Mouse (Mus musculus) megakaryocyte-erythroid progenitor cell, adult 5-6 weeks (primary cell): ENCODE data around the gene Gm10037. TPM values are rescaled to one million over a fixed set of nuclear protein-coding genes. Genes with fewer than 3 reads are reported as not detected.
"Not testable (repeated sequence)": the region's sequence is repeated elsewhere in the genome, so short reads cannot be mapped to it uniquely, and the experiment has no call there.

Experiments
- ATAC-seq: replicated peaks from 2 replicates; pipeline ENCODE4 v1.8.0; 2016; ENCODE audit warnings: mild to moderate bottlenecking, inconsistent platforms; ENCODE audit not compliant: severe bottlenecking, poor library complexity, low FRiP score, low TSS enrichment
- total RNA-seq, 2 experiments: library from RNA; stranded (forward) in 1 of 2; stranded (reverse) in 1 of 2; fragments of 200-1000, 215-1000 nt in 1 of 2; fragments of >200 nt in 1 of 2; fragmentation: Nextera tagmentation in 1 of 2; gene quantifications; 2 replicates each; pipeline ENCODE4 v1.2.3; 2014 to 2017

Gene Gm10037
- total RNA-seq, 2 experiments from 2014 or later = not detected

DNA sequence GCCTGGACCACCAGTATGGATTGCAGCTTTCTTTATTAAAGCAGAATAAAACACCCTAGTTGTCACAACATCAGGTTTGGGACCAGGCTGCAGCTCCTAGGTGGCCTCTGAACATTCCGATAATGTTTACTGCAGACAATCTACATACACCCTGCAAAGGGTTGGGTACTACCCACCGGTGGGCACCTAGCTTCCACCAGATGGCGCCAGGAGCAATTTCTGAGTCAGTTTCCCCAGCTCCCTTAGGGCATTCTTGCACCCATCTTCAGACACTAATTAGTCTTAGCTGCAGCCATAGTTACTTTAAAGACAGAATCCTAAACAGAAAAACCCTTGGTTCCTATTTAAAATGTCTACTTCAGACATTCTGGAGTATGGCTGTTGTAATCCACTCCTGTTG, 37.0 kb downstream of the Gm10037 start:
- no peak for ATAC-seq

DNA sequence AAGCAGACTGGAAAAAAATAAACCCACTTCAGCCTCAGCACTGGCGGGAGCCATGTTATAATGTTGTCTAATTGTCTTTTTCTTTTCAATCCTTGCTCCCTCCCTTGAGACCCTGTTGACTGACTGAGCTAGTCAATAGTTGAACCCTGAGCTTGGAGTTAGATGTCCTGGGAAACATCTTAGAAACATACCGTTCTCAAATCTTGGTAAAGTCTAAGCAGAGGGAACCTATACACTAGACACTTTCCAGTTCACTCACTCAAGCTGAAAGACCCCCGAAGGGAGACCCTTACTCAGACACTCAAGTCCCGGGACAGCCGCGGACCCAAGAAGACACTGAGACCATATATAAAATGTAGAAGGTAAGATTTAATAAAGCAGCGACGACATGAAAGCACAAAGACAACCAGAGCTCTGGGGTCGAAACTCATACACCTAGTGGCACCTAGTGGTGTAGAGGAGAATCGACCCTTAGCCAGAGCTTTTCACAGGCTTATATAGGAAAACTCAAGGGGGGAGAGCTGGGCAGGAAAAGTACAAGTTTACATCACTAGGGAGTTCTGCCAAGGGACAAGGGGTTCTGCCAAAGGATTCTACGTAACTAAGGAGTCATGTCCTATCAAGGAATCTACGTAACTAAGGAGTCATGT, 45.3 kb downstream of the Gm10037 start:
- ATAC-seq = not testable (repeated sequence)

DNA sequence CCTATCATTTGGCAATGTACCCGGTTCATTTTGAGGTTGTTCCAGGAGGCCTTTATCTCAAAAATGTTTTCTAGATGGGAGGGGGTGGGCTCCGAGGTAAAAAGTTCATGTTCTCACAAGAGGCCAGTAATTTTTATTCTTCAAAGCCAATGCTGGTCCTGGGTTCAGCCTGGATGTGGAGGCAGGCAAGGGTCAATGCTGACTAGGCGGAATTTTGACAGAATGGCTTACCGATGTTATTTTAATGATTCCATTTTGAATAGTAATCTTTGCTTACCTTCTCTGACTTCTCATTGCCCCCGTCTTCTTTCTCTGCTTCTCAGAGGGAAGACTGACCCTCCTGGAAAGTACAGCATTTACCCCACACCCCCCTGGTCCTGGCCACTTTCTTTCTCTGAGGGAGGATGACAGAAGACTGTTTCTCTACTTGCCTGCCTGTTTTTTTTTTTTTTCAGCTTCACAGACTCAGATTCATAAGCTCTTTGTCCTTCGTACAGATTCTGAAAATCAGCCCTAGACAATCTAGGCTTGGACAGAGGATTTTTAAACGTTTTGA, 45.9 kb downstream of the Gm10037 start:
- no peak for ATAC-seq

DNA sequence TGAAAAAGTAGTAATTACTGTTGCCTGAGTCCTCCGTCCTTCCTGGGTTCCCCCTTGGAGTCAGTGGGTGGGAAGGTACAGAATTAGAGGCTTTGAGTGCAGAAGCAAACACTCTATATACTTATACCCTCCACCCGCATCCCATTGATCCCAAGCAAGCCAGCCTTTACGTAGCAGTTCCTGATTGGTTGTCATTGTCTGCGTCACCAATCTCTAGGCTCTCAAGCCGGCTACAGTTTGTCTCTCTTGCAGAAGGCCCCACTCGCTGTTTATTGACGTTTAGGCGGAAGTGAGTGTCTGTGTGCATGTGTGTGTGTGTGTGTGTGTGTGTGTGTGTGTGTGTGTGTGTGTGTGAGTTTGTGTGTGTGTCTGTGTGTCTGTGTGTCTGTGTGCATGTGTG, 53.1 kb downstream of the Gm10037 start:
- no peak for ATAC-seq

Other genes with a start within 250 kb of the Gm10037 start
- gene Zfp729b, start 221.4 kb upstream of the Gm10037 start, total RNA-seq (2014; fragmentation: Nextera tagmentation) = 9.6 and 13.3 TPM in 2 replicates
- 11.7 and 17.0 TPM in 2 replicates for gene Zfp729b, start 221.4 kb upstream of the Gm10037 start, total RNA-seq (2017)
- not detected in 2 replicates for gene Gm49345, start 193.3 kb upstream of the Gm10037 start, total RNA-seq (2014; fragmentation: Nextera tagmentation)
- gene Gm49345, start 193.3 kb upstream of the Gm10037 start, total RNA-seq (2017) = 3.5 TPM in 1 of 2 replicates, not detected in the other
- gene Zfp729a, start 193.3 kb upstream of the Gm10037 start, total RNA-seq (2014; fragmentation: Nextera tagmentation) = 5.4 and 6.7 TPM in 2 replicates
- gene Zfp729a, start 193.3 kb upstream of the Gm10037 start, total RNA-seq (2017) = 5.3 and 12.8 TPM in 2 replicates
- 13.3 and 13.6 TPM in 2 replicates for gene Zfp738, start 144.0 kb upstream of the Gm10037 start, total RNA-seq (2014; fragmentation: Nextera tagmentation)
- 13.1 and 21.9 TPM in 2 replicates for gene Zfp738, start 144.0 kb upstream of the Gm10037 start, total RNA-seq (2017)
- gene Zfp65, start 101.9 kb upstream of the Gm10037 start, total RNA-seq (2014; fragmentation: Nextera tagmentation) = 7.2 and 12.7 TPM in 2 replicates
- 16.6 and 17.6 TPM in 2 replicates for gene Zfp65, start 101.9 kb upstream of the Gm10037 start, total RNA-seq (2017)
- gene Zfp85, start 75.9 kb upstream of the Gm10037 start, total RNA-seq (2014; fragmentation: Nextera tagmentation) = 5.4 and 9.3 TPM in 2 replicates
- gene Zfp85, start 75.9 kb upstream of the Gm10037 start, total RNA-seq (2017) = 7.0 and 8.1 TPM in 2 replicates
- gene Zfp493, start 51.4 kb upstream of the Gm10037 start, total RNA-seq (2014; fragmentation: Nextera tagmentation) = 6.2 and 8.9 TPM in 2 replicates
- gene Zfp493, start 51.4 kb upstream of the Gm10037 start, total RNA-seq (2017) = 1.8 and 3.7 TPM in 2 replicates
- gene Zfp273, start 17.4 kb upstream of the Gm10037 start, total RNA-seq (2014; fragmentation: Nextera tagmentation) = 3.1 and 5.3 TPM in 2 replicates
- 2.2 and 8.7 TPM in 2 replicates for gene Zfp273, start 17.4 kb upstream of the Gm10037 start, total RNA-seq (2017)
- gene BC048507, start 32.2 kb downstream of the Gm10037 start, total RNA-seq (2014; fragmentation: Nextera tagmentation) = not detected in 2 replicates
- gene BC048507, start 32.2 kb downstream of the Gm10037 start, total RNA-seq (2017) = not detected in 2 replicates